Mouse (Mus musculus) embryonic stem cell, embryonic (primary cell): ENCODE measurements around the gene Pdxp.

Experiments used
- CTCF ChIA-PET, 4 experiments: fragments of 300-600 bp in 2 of 4; fragments of 350-600 bp in 2 of 4; sonication (Branson Sonifier 250); formaldehyde crosslinking; loops; one replicate each; lab custom pipeline; 2022; ENCODE audit warnings: inconsistent platforms in 2 of 4; lab: Charles Lee
- POLR2A ChIA-PET, 4 experiments: fragments of 300-600 bp in 2 of 4; fragments of 350-600 bp in 2 of 4; sonication (Branson Sonifier 250); formaldehyde crosslinking; loops; one replicate each; lab custom pipeline; 2022; ENCODE audit warnings: antibody characterized with exemption in 4 of 4, inconsistent platforms in 1 of 4; lab: Charles Lee

Pdxp gene

DNA sequence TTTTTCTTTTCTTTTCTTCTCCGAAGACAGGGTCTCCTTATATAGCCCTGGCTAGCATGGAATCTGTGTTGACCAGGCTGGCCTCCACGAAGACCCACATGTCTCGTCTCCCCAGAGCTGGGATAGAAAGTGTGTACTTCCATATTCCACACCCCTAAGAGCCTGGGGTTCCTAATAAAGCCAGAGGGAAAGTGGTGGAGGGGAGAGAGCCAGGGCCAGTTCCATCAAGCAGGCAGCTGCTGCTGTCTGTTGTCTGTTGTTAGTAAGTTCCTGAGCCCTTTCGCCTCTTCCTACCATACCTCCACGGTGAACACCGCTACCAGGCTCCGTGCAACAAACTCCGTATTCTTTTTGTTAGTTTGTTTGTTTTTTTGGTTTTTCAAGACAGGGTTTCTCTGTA lies 14.8 kb downstream of the Pdxp start:
- ChIA-PET POLR2A (interaction anchor here (0.6 to 9.7 kb wide), 27 partner anchors 9 to 1041 kb away, joined by 3 to 123 read pairs (median 4); partner anchors contain the start of genes Pdxp (in 3 of the 4), Triobp (in 2 of the 4), Gga1 (in 1 of the 4) and Gm49510 (in 1 of the 4)), CTCF (interaction anchor here in 3 of 4 experiments (0.6 to 3.6 kb wide), 12 partner anchors 9 to 588 kb away, joined by 3 to 29 read pairs (median 3); partner anchors contain the start of gene Gga1 (in 1 of the 3))

DNA sequence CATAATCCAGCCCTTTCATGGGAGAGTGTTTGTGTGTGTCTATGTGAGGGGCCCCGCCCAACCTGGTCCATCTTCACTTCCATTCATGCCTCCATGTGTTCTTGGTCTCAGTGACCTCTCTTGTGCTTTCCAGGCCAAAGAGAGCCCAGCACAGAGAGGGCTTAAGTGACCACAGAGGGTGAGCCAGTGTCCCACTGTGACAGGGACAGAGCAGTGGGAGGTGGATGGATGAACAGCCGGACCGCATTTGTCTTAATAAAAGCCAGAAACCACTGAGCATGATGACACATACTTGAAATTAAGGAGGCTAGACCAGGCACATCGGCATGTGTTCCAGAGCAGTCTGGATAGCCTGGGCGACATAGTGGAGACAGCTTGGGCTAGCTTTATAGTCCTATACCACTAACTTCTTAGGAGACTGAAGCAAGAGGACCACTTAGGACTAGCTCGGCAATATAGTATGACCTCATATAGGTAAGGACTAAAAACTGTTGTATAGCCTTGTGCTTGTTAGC lies 16.5 kb downstream of the Pdxp start:
- ChIA-PET POLR2A (interaction anchor here in 3 of 4 experiments (0.7 to 9.7 kb wide), 10 partner anchors 8 to 217 kb away, joined by 3 to 123 read pairs (median 4); partner anchors contain the start of gene Pdxp (in 3 of the 3)), CTCF (interaction anchor here in 2 of 4 experiments (1.6 to 4.5 kb wide), 4 partner anchors 13 to 15 kb away, joined by 4 to 71 read pairs (median 28); partner anchors contain the start of gene Pdxp (in 2 of the 2))

DNA sequence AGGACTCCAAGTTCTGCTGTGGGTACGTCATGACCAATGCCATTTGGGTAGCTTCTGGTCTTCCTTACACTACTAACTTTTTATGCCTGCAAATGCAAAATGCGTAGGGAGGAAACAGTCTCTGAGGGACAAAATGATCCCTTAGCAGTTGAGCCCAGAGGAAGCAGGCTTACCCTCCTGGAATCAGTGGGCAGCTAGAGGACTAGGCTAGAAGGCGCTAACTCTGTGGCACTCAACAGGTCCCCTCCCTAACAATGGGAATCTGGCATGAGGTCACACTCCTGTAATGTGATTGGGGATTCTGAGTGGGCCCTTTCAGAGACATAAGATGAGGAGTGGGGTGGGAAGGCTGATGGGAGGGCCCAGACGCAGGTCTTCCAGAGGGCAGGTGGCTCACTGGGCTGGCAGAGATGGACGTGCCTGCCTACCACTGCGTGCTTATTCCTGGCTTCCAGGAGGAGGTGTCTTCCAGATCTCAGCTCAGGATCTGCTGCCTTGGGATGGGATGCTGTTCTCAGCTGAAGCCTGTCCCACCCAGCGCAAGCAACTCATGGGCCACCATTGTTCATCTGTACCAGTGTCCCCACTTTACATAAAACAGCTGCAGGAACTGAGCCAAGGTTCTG lies 17.2 kb downstream of the Pdxp start:
- POLR2A ChIA-PET = interaction anchor here (0.7 to 9.7 kb wide), 18 partner anchors 9 to 218 kb away, joined by 3 to 123 read pairs (median 4); partner anchors contain the start of genes Pdxp (in 3 of the 4), Triobp (in 2 of the 4) and Gga1 (in 1 of the 4)

GRCm38 (mm10) chr15:78931577-78931976 lies 17.9 kb downstream of the Pdxp start:
- ChIA-PET CTCF (interaction anchor here (0.5 to 4.5 kb wide), 44 partner anchors 9 to 1980 kb away, joined by 3 to 71 read pairs (median 4); partner anchors contain the start of genes Pdxp (in 3 of the 4) and Triobp (in 2 of the 4)), POLR2A (interaction anchor here (0.6 to 9.7 kb wide), 17 partner anchors 10 to 100 kb away, joined by 3 to 123 read pairs (median 4); partner anchors contain the start of genes Pdxp (in 2 of the 4), Triobp (in 2 of the 4) and Gga1 (in 1 of the 4))

More for the DNA sequence above, 17.2 kb downstream of the Pdxp start:
- CTCF ChIA-PET = interaction anchor here (0.5 to 4.5 kb wide), 28 partner anchors 9 to 343 kb away, joined by 3 to 71 read pairs (median 4); partner anchors contain the start of genes Pdxp (in 2 of the 4) and Triobp (in 2 of the 4)

GRCm38 (mm10) chr15:78934784-78935320 lies 21.1 kb downstream of the Pdxp start, which contains the start of gene Nol12:
TSS of gene Nol12 (plus strand) at chr15:78934933.
- ChIA-PET CTCF (interaction anchor here (0.6 to 1.7 kb wide), 18 partner anchors 8 to 311 kb away, joined by 3 to 10 read pairs (median 5); partner anchors contain the start of genes Pdxp (in 1 of the 4) and Triobp (in 1 of the 4)), POLR2A (interaction anchor here (0.5 to 5.6 kb wide), 56 partner anchors 8 to 1597 kb away, joined by 3 to 36 read pairs (median 4); partner anchors contain the start of genes Pdxp (in 4 of the 4), Triobp (in 4 of the 4), Ankrd54 (in 1 of the 4) and Gga1 (in 1 of the 4))

GRCm38 (mm10) chr15:78936403-78936802 lies 22.7 kb downstream of the Pdxp start:
- CTCF ChIA-PET = interaction anchor here in 2 of 4 experiments (1.6 to 2.2 kb wide), 2 partner anchors 12 to 21 kb away, joined by 3 to 8 read pairs; no protein-coding TSS in a partner anchor

DNA sequence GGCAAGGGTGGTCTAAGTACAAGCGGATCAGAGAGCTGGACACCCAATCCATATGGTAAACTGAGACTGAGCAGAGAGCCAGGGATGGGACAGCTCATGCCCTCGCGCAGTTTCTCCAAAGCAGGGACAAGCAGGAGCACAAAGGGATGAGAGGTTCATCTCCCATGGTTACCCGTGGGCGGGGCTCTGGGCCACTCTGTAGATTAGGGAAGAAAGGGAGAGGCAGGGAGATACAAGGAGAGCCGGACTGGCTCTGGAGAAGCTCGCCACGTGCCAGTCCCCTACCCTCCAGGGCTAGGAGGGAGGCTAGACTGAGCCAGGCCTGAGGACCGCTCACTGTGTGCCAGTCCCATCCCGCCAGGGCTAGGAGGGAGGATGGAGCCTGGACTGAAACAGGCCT lies 23.6 kb downstream of the Pdxp start:
- CTCF ChIA-PET = interaction anchor here in 3 of 4 experiments (0.6 to 2.2 kb wide), 3 partner anchors 11 to 968 kb away, joined by 3 to 8 read pairs (median 5); no protein-coding TSS in a partner anchor
- POLR2A ChIA-PET = interaction anchor here (0.6 to 5.6 kb wide), 7 partner anchors 9 to 22 kb away, joined by 3 to 36 read pairs (median 4); partner anchors contain the start of genes Pdxp (in 1 of the 4) and Triobp (in 1 of the 4)

More at GRCm38 (mm10) chr15:78936403-78936802, 22.7 kb downstream of the Pdxp start:
- POLR2A ChIA-PET = interaction anchor here in 2 of 4 experiments (0.7 to 5.6 kb wide), 7 partner anchors 8 to 207 kb away, joined by 3 to 36 read pairs (median 4); partner anchors contain the start of genes Pdxp (in 1 of the 2) and Triobp (in 1 of the 2)

- POLR2A ChIA-PET = interaction anchor here in 3 of 4 experiments (0.9 to 5.6 kb wide), 6 partner anchors 10 to 64 kb away, joined by 3 to 36 read pairs (median 4); partner anchors contain the start of genes Pdxp (in 1 of the 3) and Triobp (in 1 of the 3)
- CTCF ChIA-PET = interaction anchor here in 3 of 4 experiments (0.6 to 2.2 kb wide), 3 partner anchors 10 to 356 kb away, joined by 3 to 8 read pairs (median 3); no protein-coding TSS in a partner anchor
Observed at GRCm38 (mm10) chr15:78937963-78938362, 24.2 kb downstream of the Pdxp start.

- ChIA-PET CTCF (interaction anchor here in 3 of 4 experiments (1.1 to 3.2 kb wide), 7 partner anchors 9 to 26 kb away, joined by 3 to 56 read pairs (median 4); partner anchors contain the start of gene Pdxp (in 1 of the 3)), POLR2A (interaction anchor here in 1 of 4 experiments (0.8 to 3.3 kb wide), 2 partner anchors 12 to 25 kb away, joined by 3 to 34 read pairs; partner anchors contain the start of gene Pdxp)
Observed at GRCm38 (mm10) chr15:78940325-78940724, 26.6 kb downstream of the Pdxp start.

GRCm38 (mm10) chr15:78942663-78943062 lies 28.9 kb downstream of the Pdxp start:
- POLR2A ChIA-PET = interaction anchor here (0.5 to 3.3 kb wide), 30 partner anchors 8 to 120 kb away, joined by 3 to 34 read pairs (median 4); partner anchors contain the start of genes Nol12 (in 2 of the 4), Pdxp (in 2 of the 4), Ankrd54 (in 1 of the 4) and H1f0 (in 1 of the 4)
- CTCF ChIA-PET = interaction anchor here (0.5 to 3.2 kb wide), 36 partner anchors 8 to 346 kb away, joined by 3 to 56 read pairs (median 5); partner anchors contain the start of genes Nol12 (in 2 of the 4), Cyth4 (in 1 of the 4) and Pdxp (in 1 of the 4)

- ChIA-PET POLR2A (interaction anchor here (0.5 to 4.1 kb wide), 7 partner anchors 11 to 1111 kb away, joined by 3 to 21 read pairs (median 3); partner anchors contain the start of genes Nol12 (in 2 of the 4) and Pdxp (in 2 of the 4)), CTCF (interaction anchor here in 3 of 4 experiments (0.7 to 1.4 kb wide), 4 partner anchors 15 to 30 kb away, joined by 3 to 6 read pairs (median 4); no protein-coding TSS in a partner anchor)
Observed at GRCm38 (mm10) chr15:78946232-78946631, 32.5 kb downstream of the Pdxp start.

DNA sequence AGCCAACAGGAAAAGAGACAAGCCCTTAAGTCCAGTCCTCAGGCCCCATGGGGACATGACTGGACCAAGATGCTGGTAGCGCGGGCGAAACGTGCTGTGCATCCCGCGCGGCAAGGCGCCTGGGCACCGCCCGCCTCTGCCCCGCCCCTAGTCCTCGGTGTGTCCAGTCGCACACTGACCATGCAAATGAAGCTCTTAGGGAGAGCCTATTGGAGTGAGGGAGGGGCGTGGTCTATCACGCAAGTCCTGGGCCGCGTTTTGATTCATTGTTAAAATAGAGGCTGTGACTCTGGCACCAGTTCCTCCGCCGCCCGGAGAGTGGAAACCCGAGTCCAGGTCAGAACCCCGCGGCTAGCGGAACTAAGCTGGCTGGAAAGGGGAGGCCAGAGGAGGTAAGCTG lies 33.9 kb downstream of the Pdxp start, which contains the start of gene Triobp:
TSS of gene Triobp (plus strand) at position 68 of the 400 bp plus-strand sequence.
- POLR2A ChIA-PET = interaction anchor here (0.6 to 4.1 kb wide), 49 partner anchors 10 to 990 kb away, joined by 3 to 21 read pairs (median 5); partner anchors contain the start of genes Nol12 (in 4 of the 4), Lgals1 (in 2 of the 4), Pdxp (in 2 of the 4) and Ankrd54 (in 1 of the 4)
- CTCF ChIA-PET = interaction anchor here (0.6 to 2.7 kb wide), 24 partner anchors 8 to 152 kb away, joined by 3 to 12 read pairs (median 4); partner anchors contain the start of genes H1f0 (in 1 of the 4), Nol12 (in 1 of the 4) and Pdxp (in 1 of the 4)

DNA sequence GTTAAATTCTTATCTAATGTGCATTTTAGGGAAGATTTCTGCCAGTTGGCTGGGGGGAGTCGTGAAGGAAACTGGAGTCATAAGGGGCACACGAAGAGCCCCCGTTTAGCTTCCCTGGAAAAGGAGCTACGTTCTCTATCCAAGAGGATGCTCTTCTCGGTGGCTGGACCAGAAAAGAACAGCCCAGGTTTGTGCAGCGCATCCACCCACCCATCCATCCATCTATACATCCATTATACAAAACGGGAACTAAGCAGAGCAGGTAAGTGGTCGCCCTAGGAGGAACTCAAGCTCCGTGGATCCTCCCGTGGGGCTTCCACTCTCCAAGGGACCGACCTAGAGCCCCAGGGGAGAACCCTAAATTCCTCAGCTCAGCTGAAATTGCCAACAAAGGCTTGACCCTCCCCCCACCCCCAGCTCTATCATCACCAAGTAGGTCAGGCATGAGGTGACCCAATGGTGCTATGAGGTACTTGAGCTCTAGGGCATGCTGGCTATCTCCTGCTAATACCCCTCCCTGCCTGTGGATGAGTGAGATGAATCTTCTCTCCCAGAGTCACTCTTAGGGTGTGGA lies 34.5 kb downstream of the Pdxp start:
- CTCF ChIA-PET = interaction anchor here (0.6 to 2.7 kb wide), 24 partner anchors 8 to 151 kb away, joined by 3 to 12 read pairs (median 4); partner anchors contain the start of genes Nol12 (in 1 of the 4) and Pdxp (in 1 of the 4)
- POLR2A ChIA-PET = interaction anchor here (0.6 to 4.1 kb wide), 53 partner anchors 10 to 991 kb away, joined by 3 to 21 read pairs (median 4); partner anchors contain the start of genes Nol12 (in 4 of the 4), Lgals1 (in 2 of the 4), Pdxp (in 2 of the 4) and Ankrd54 (in 1 of the 4)

- CTCF ChIA-PET = interaction anchor here (0.6 to 2.7 kb wide), 10 partner anchors 8 to 124 kb away, joined by 3 to 12 read pairs (median 5); partner anchors contain the start of gene Nol12 (in 1 of the 4)
Observed at GRCm38 (mm10) chr15:78948883-78949282, 35.2 kb downstream of the Pdxp start.

DNA sequence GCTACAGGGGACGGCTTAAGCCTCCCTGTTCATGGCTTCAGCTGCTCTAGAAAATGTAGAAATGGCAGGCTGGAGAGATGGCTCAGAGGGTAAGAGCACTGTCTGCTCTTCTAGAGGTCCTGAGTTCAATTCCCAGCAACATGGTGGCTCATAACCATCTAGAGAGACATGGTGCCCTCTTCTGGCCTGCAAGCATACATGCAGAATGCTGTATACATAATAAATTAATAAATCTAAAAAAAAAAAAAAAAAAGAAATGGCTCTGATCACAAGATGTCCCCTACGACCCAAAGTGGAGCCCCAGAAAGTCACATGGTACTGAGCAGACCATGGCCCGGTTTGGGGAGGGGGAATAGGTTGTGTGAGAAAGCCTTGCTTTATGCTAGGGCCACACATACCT lies 41.9 kb downstream of the Pdxp start:
- ChIA-PET POLR2A (no interaction called here), CTCF (interaction anchor here in 1 of 4 experiments (0.7 kb wide), 1 partner anchor 8 kb away, joined by 3 read pairs; the partner anchor contains the start of gene Triobp)

More at GRCm38 (mm10) chr15:78948883-78949282, 35.2 kb downstream of the Pdxp start:
- POLR2A ChIA-PET = interaction anchor here (0.5 to 4.1 kb wide), 28 partner anchors 9 to 236 kb away, joined by 3 to 21 read pairs (median 6); partner anchors contain the start of genes Nol12 (in 3 of the 4), Lgals1 (in 2 of the 4) and Pdxp (in 2 of the 4)
